Mouse (Mus musculus) layer of hippocampus, postnatal 36 days (tissue): ENCODE results near the gene Arhgap45. TPM values are rescaled to one million over a fixed set of nuclear protein-coding genes. Genes with fewer than 3 reads are reported as not detected.
"Not testable (repeated sequence)": the region's sequence is repeated elsewhere in the genome, so short reads cannot be mapped to it uniquely, and the experiment has no call there.

ENCODE experiments used
- DNase-seq, 2 experiments: peaks; one replicate each; pipeline ENCODE4 v3.0.0; 2022
- total RNA-seq, 2 experiments: library from RNA; stranded (reverse); gene quantifications; 2 replicates each; pipeline ENCODE4 v1.2.3; 2021

The Arhgap45 gene
- total RNA-seq, 2 experiments from 2014 or later: 3.2 to 4.2 TPM

GRCm38 (mm10) chr10:80035148-80035547 is 18.7 kb downstream of the Arhgap45 start:
- no peak for DNase-seq

GRCm38 (mm10) chr10:80035686-80036085 is 19.2 kb downstream of the Arhgap45 start:
- DNase-seq: no peak

GRCm38 (mm10) chr10:80036832-80037231 is 20.4 kb downstream of the Arhgap45 start:
- DNase-seq: no peak

- peak; percentile 96 to 97 for DNase-seq
Measured at GRCm38 (mm10) chr10:80039559-80039979, 23.1 kb downstream of the Arhgap45 start, which contains the start of gene Polr2e. TSS of gene Polr2e (minus strand) at chr10:80039795.

- DNase-seq: not testable (repeated sequence)
Measured at GRCm38 (mm10) chr10:80041409-80042060, 25.1 kb downstream of the Arhgap45 start.

- no peak for DNase-seq
Measured at GRCm38 (mm10) chr10:80044087-80044486, 27.6 kb downstream of the Arhgap45 start.

GRCm38 (mm10) chr10:80045364-80045763 is 28.9 kb downstream of the Arhgap45 start:
- DNase-seq: not testable (repeated sequence)

GRCm38 (mm10) chr10:80045766-80046165 is 29.3 kb downstream of the Arhgap45 start:
- DNase-seq: no peak

- no peak for DNase-seq
Measured at GRCm38 (mm10) chr10:80047041-80047565, 30.6 kb downstream of the Arhgap45 start, which contains the start of gene Gpx4. TSS of gene Gpx4 (plus strand) at chr10:80047166.

GRCm38 (mm10) chr10:80048396-80048795 is 31.9 kb downstream of the Arhgap45 start:
- DNase-seq: no peak

- no peak for DNase-seq
Measured at GRCm38 (mm10) chr10:80048834-80049233, 32.4 kb downstream of the Arhgap45 start.

- no peak for DNase-seq
Measured at GRCm38 (mm10) chr10:80050244-80050643, 33.8 kb downstream of the Arhgap45 start.

- no peak for DNase-seq
Measured at GRCm38 (mm10) chr10:80050885-80051617, 34.6 kb downstream of the Arhgap45 start.

- no peak for DNase-seq
Measured at GRCm38 (mm10) chr10:80051618-80052373, 35.3 kb downstream of the Arhgap45 start.

GRCm38 (mm10) chr10:80052374-80052764 is 35.9 kb downstream of the Arhgap45 start:
- no peak for DNase-seq

GRCm38 (mm10) chr10:80053259-80053780 is 36.9 kb downstream of the Arhgap45 start:
- DNase-seq: peak; percentile 99 to 100

- DNase-seq: peak; percentile 42 to 53
Measured at GRCm38 (mm10) chr10:80053831-80054815, 37.7 kb downstream of the Arhgap45 start.

GRCm38 (mm10) chr10:80054911-80055310 is 38.5 kb downstream of the Arhgap45 start:
- DNase-seq: not testable (repeated sequence)

- DNase-seq: no peak
Measured at GRCm38 (mm10) chr10:80055364-80055763, 38.9 kb downstream of the Arhgap45 start.

GRCm38 (mm10) chr10:80055891-80056290 is 39.4 kb downstream of the Arhgap45 start:
- no peak for DNase-seq

GRCm38 (mm10) chr10:80056506-80056905 is 40.1 kb downstream of the Arhgap45 start:
- DNase-seq: no peak
